Mouse (Mus musculus) cerebellum, adult 9-10 months (tissue): ENCODE results near the gene Fam136a.

Source experiments
- DNase-seq: peaks from one replicate; pipeline ENCODE4 v3.0.0; 2022

Fam136a gene

GRCm38 (mm10) chr6:86399995-86400394, 34.5 kb downstream of the Fam136a start:
- DNase-seq, result no peak

GRCm38 (mm10) chr6:86400972-86401371, 35.5 kb downstream of the Fam136a start:
- peak; percentile 63 for DNase-seq

- no peak for DNase-seq
Measured at GRCm38 (mm10) chr6:86402681-86403607, 37.5 kb downstream of the Fam136a start.

DNA sequence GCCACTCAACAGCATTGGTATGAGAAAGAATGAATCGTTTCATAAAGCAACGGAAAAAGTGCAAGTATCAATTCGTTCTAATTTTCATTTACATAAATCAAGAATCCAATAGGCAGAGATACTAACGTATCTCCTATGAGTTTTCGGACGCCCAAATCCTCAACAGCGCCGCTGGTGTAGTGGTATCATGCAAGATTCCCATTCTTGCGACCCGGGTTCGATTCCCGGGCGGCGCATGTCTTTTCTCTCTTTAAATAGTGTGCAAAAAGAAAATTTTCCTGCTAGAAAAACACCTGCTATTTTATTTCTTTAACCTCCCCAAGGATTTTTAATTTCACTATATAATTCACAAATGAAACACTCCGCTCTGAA, 38.3 kb downstream of the Fam136a start:
- peak; percentile 97 for DNase-seq

GRCm38 (mm10) chr6:86404100-86404861, 38.8 kb downstream of the Fam136a start, which contains the start of gene Tia1:
Gene Tia1 (plus strand): TSS chr6:86404219.
- peak; percentile 98 for DNase-seq

DNA sequence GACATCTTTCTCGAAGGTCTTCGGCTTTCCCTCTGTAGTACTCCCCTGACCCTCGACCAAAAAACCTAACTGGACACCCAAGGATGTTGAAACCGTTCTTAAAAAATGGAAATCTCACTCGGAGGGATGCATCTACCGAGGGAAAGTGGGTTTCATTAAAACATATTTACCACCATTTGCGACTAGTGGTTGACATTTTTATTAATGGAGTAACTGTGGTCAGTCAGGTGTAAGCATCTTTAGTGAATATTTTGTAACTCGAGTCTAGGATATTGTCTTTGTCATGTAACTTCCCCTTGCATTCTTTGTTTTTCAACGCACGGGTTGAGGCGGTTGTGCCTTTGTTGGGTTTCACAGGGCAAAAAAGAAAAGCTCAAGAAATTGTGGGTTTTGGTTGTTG, 39.5 kb downstream of the Fam136a start:
- peak; percentile 44 for DNase-seq

DNA sequence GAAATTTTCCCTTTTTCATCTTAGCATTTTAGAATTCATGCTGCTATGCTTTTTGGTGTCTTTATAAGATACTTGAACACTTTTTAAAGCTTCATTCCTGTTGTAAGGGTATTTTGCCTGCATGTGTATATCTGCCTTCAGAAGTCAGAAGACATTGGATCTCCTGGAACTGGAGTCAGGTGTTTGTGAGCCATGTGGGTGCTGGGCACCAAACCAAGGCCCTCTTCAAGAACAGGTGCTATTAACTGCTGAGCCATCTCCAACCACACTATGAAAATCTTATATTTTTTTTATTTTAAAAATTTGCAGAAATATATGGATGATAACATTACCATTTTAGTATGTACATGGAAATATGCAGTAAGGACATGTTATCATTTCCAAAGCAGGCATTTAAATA, 40.9 kb downstream of the Fam136a start:
- DNase-seq, result peak; percentile 43

- no peak for DNase-seq
Measured at GRCm38 (mm10) chr6:86418711-86419110, 53.3 kb downstream of the Fam136a start.

DNA sequence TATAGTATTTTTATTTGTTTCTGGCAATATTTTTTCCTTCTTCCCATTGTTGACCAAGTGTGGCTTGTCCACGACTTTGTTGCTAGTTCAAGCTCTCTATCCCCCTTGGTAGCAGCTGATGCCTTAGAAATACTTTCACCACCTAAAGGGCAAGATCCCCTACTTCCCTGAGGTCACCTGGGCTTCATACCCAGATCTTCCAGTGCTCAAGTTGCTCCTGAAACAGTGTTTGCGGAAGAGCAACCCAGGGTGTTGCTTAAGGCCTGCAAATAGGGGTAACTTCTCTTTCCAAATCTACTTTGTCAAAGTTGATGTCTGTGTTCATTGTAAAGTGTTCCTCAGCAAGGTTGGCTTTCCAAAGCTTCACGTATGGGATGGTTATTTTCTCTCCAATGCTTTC, 53.8 kb downstream of the Fam136a start:
- no peak for DNase-seq
